Mouse (Mus musculus): Measurements from ENCODE around the gene Rptor. TPM values are rescaled to one million over a fixed set of nuclear protein-coding genes. Genes with fewer than 3 reads are reported as not detected.

Gene Rptor
- polyA plus RNA-seq, 2 experiments, result 3.7 to 5.8 TPM

DNA sequence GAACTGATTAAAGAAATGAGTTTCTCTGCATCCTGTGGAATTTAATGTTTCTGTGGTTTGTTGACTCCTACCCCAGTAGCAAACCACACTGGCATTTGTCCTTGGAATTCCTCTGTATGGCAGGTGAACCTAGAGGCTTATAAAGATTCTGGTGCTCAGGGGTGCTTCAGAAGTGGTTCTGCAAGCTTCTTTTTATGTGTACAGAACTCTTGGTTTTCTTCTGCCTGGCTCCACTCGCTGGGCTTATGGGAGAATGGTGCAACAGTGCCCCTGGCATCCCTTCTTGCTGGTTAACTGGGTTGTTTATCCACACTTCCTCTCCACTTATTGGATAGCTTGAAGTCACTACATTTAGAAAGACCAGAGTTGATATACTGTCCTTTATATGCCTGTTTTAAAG is 104.6 kb downstream of the Rptor start:
- no peaks in the 10 kb centered on the region for H3K27me3 ChIP-seq (ENCODE audit: control insufficient read depth, insufficient read depth, low read length)
- no peak for ATAC-seq (ENCODE audit: insufficient read depth)
- H3K27ac ChIP-seq, result no peak overlapping the region
- peaks cover 0 to 9% of the 10 kb centered on the region in 2 experiments; a peak in 2 of 4 replicates for H3K4me1 ChIP-seq (replicated peaks; ENCODE audit: control insufficient read depth in 2 of 2, insufficient read depth in 2 of 2, low read length in 1 of 2)
- H3K9me3 ChIP-seq (ENCODE audit: control insufficient read depth, low read length), result no peaks in the 10 kb centered on the region
- no peak for DNase-seq (ENCODE audit: low read depth in 3 of 3, low spot score in 3 of 3)
- no peak overlapping the region for H3K9ac ChIP-seq (replicated peaks)
- no peaks in the 10 kb centered on the region for H3K36me3 ChIP-seq (replicated peaks; ENCODE audit: control insufficient read depth, insufficient read depth, low read depth)
- no peak overlapping the region for H3K4me2 ChIP-seq (ENCODE audit: low read depth)
- no peak for TF ChIP-seq CTCF (IDR thresholded peaks at IDR 0.05; ENCODE audit: low read depth)
- no peak for TF ChIP-seq EP300 (IDR thresholded peaks at IDR 0.05; ENCODE audit: low read depth)
- WGBS (ENCODE audit: insufficient replicate concordance), result 79% methylated on average over 1 of the region's 1 CpGs
- no peak overlapping the region for H3K4me3 ChIP-seq (ENCODE audit: insufficient read depth in 1 of 2, low read depth in 2 of 2, low read length in 2 of 2)

GRCm38 (mm10) chr11:119709239-119709638 is 106.5 kb downstream of the Rptor start:
- peaks cover 0 to 9% of the 10 kb centered on the region in 2 experiments; a peak in 2 of 4 replicates for H3K4me1 ChIP-seq (replicated peaks; ENCODE audit: control insufficient read depth in 2 of 2, insufficient read depth in 2 of 2, low read length in 1 of 2)
- no peak overlapping the region for H3K27ac ChIP-seq
- no peak overlapping the region for H3K9ac ChIP-seq (replicated peaks)
- H3K4me2 ChIP-seq (ENCODE audit: low read depth), result no peak overlapping the region
- whole genome bisulfite sequencing (ENCODE audit: insufficient replicate concordance), result 44% methylated on average over 4 of the region's 4 CpGs
- no peaks in the 10 kb centered on the region for H3K36me3 ChIP-seq (replicated peaks; ENCODE audit: control insufficient read depth, insufficient read depth, low read depth)
- no peak for ATAC-seq (ENCODE audit: insufficient read depth)
- H3K4me3 ChIP-seq (ENCODE audit: insufficient read depth in 1 of 2, low read depth in 2 of 2, low read length in 2 of 2), result no peak overlapping the region
- TF ChIP-seq EP300 (IDR thresholded peaks at IDR 0.05; ENCODE audit: low read depth), result no peak
- no peak for TF ChIP-seq CTCF (IDR thresholded peaks at IDR 0.05; ENCODE audit: low read depth)
- peak in 1 of 3 experiments; percentile 19 for DNase-seq (ENCODE audit: low read depth in 3 of 3, low spot score in 3 of 3)
- H3K27me3 ChIP-seq (ENCODE audit: control insufficient read depth, insufficient read depth, low read length), result no peaks in the 10 kb centered on the region
- no peaks in the 10 kb centered on the region for H3K9me3 ChIP-seq (ENCODE audit: control insufficient read depth, low read length)

- Histone ChIP-seq H3K9me3 (ENCODE audit: control insufficient read depth, low read length) (no peaks in the 10 kb centered on the region), H3K36me3 (replicated peaks; ENCODE audit: control insufficient read depth, insufficient read depth, low read depth) (no peaks in the 10 kb centered on the region), H3K27me3 (ENCODE audit: control insufficient read depth, insufficient read depth, low read length) (no peaks in the 10 kb centered on the region), H3K9ac (replicated peaks) (no peak overlapping the region), H3K27ac (no peak overlapping the region), H3K4me3 (ENCODE audit: insufficient read depth in 1 of 2, low read depth in 2 of 2, low read length in 2 of 2) (no peak overlapping the region), H3K4me1 (replicated peaks; ENCODE audit: control insufficient read depth in 2 of 2, insufficient read depth in 2 of 2, low read length in 1 of 2) (peaks cover 0 to 9% of the 10 kb centered on the region in 2 experiments; a peak in 2 of 4 replicates), H3K4me2 (ENCODE audit: low read depth) (no peak overlapping the region)
- 65% methylated on average over 3 of the region's 3 CpGs for WGBS (ENCODE audit: insufficient replicate concordance)
- DNase-seq (ENCODE audit: low read depth in 3 of 3, low spot score in 3 of 3) (no peak), ATAC-seq (ENCODE audit: insufficient read depth) (no peak)
- TF ChIP-seq CTCF (IDR thresholded peaks at IDR 0.05; ENCODE audit: low read depth), result no peak
- TF ChIP-seq EP300 (IDR thresholded peaks at IDR 0.05; ENCODE audit: low read depth), result no peak
Measured at GRCm38 (mm10) chr11:119710338-119710737, 107.6 kb downstream of the Rptor start.

- no peaks in the 10 kb centered on the region for H3K36me3 ChIP-seq (replicated peaks; ENCODE audit: control insufficient read depth, insufficient read depth, low read depth)
- H3K9me3 ChIP-seq (ENCODE audit: control insufficient read depth, low read length), result no peaks in the 10 kb centered on the region
- H3K27ac ChIP-seq, result no peak overlapping the region
- 52% methylated on average over 5 of the region's 5 CpGs for WGBS (ENCODE audit: insufficient replicate concordance)
- no peak overlapping the region for H3K4me2 ChIP-seq (ENCODE audit: low read depth)
- no peak overlapping the region for H3K4me3 ChIP-seq (ENCODE audit: insufficient read depth in 1 of 2, low read depth in 2 of 2, low read length in 2 of 2)
- TF ChIP-seq CTCF (IDR thresholded peaks at IDR 0.05; ENCODE audit: low read depth), result no peak
- no peak for TF ChIP-seq EP300 (IDR thresholded peaks at IDR 0.05; ENCODE audit: low read depth)
- H3K27me3 ChIP-seq (ENCODE audit: control insufficient read depth, insufficient read depth, low read length), result no peaks in the 10 kb centered on the region
- no peak for DNase-seq (ENCODE audit: low read depth in 3 of 3, low spot score in 3 of 3)
- ATAC-seq (ENCODE audit: insufficient read depth), result no peak
- peaks cover 0 to 9% of the 10 kb centered on the region in 2 experiments; a peak in 2 of 4 replicates for H3K4me1 ChIP-seq (replicated peaks; ENCODE audit: control insufficient read depth in 2 of 2, insufficient read depth in 2 of 2, low read length in 1 of 2)
- no peak overlapping the region for H3K9ac ChIP-seq (replicated peaks)
Measured at GRCm38 (mm10) chr11:119710822-119711221, 108.1 kb downstream of the Rptor start.

GRCm38 (mm10) chr11:119715437-119715836 is 112.7 kb downstream of the Rptor start:
- H3K4me3 ChIP-seq (ENCODE audit: insufficient read depth in 1 of 2, low read depth in 2 of 2, low read length in 2 of 2), result no peak overlapping the region
- no peaks in the 10 kb centered on the region for H3K9me3 ChIP-seq (ENCODE audit: control insufficient read depth, low read length)
- H3K27me3 ChIP-seq (ENCODE audit: control insufficient read depth, insufficient read depth, low read length), result no peaks in the 10 kb centered on the region
- H3K4me1 ChIP-seq (replicated peaks; ENCODE audit: control insufficient read depth in 2 of 2, insufficient read depth in 2 of 2, low read length in 1 of 2), result peaks cover 0 to 2% of the 10 kb centered on the region in 2 experiments; a peak in 1 of 4 replicates
- DNase-seq (ENCODE audit: low read depth in 3 of 3, low spot score in 3 of 3) (no peak), ATAC-seq (ENCODE audit: insufficient read depth) (no peak)
- no peak overlapping the region for H3K4me2 ChIP-seq (ENCODE audit: low read depth)
- H3K36me3 ChIP-seq (replicated peaks; ENCODE audit: control insufficient read depth, insufficient read depth, low read depth), result no peaks in the 10 kb centered on the region
- WGBS (ENCODE audit: insufficient replicate concordance), result 61% methylated on average over 5 of the region's 5 CpGs
- TF ChIP-seq EP300 (IDR thresholded peaks at IDR 0.05; ENCODE audit: low read depth), result no peak
- TF ChIP-seq CTCF (IDR thresholded peaks at IDR 0.05; ENCODE audit: low read depth), result 0 out of 2 replicates have a peak, but pooled peaks have one; percentile 13
- H3K9ac ChIP-seq (replicated peaks), result no peak overlapping the region
- no peak overlapping the region for H3K27ac ChIP-seq
